In genomic region chr17:43157781-43158501, GRCm38 (mm10) we compare ENCODE assay signal across 9 mouse cellular contexts.
DNase-seq lines count a peak whose midpoint lies in the region; ATAC-seq and TF ChIP-seq lines count a peak whose summit lies in the region.
"Had no signal": no experiment of that assay in that cellular context is flagged by ENCODE, and none has a peak within 500 bp of the region (broad histone marks: within the 10 kb centered on the region; RNA-seq: fewer than 3 reads in every experiment).

No protein-coding gene starts in this region.

- DNase-seq in lung, adult 18-20 months = peak; percentile 30 to 40
- DNase-seq in lung, adult 2 months = no peak
- DNase-seq in left cerebral cortex, adult 11 months (ENCODE audit: low spot score) = peak; percentile 19
- DNase-seq in mesoderm, embryonic 11.5 days (ENCODE audit: low read depth, low spot score) = peak; percentile 55
- no peak for DNase-seq in spleen, postnatal 14 days (ENCODE audit: low spot score in 2 of 2)

- TF ChIP-seq CTCF in lung, adult 2 months (IDR thresholded peaks at IDR 0.05; ENCODE audit: insufficient read depth, low read length) = no peak

- no peak overlapping the region for H3K27ac ChIP-seq in heart, embryonic 13.5 days (replicated peaks)
- H3K27ac ChIP-seq in stomach, embryonic 14.5 days (ENCODE audit: low read length) = no peak overlapping the region

- no peaks in the 10 kb centered on the region for H3K36me3 ChIP-seq in heart, embryonic 13.5 days
- no peaks in the 10 kb centered on the region for H3K36me3 ChIP-seq in stomach, embryonic 14.5 days (ENCODE audit: control insufficient read depth, insufficient read depth, low read length)

- H3K27me3 ChIP-seq in heart, embryonic 13.5 days (replicated peaks) = no peaks in the 10 kb centered on the region
- no peaks in the 10 kb centered on the region for H3K27me3 ChIP-seq in stomach, embryonic 14.5 days (ENCODE audit: control insufficient read depth, insufficient read depth, low read length)
- H3K27me3 ChIP-seq: Patski had no signal

- peak overlapping the region; percentile 40 for H3K4me2 ChIP-seq in heart, embryonic 13.5 days
- H3K4me2 ChIP-seq in stomach, embryonic 14.5 days (replicated peaks; ENCODE audit: low read depth, low read length) = peak overlapping the region; percentile 30

- TF ChIP-seq POLR2A in lung, adult 2 months (IDR thresholded peaks at IDR 0.05; ENCODE audit: borderline replicate concordance, extremely low read depth, low read depth, low read length) = no peak

- 0 out of 2 replicates have a peak, but pooled peaks cover 3% of the 10 kb centered on the region for H3K4me1 ChIP-seq in lung, adult 2 months (ENCODE audit: control insufficient read depth, insufficient read depth, low read length)
- H3K4me1 ChIP-seq in heart, embryonic 13.5 days = peaks cover 12% of the 10 kb centered on the region
- peaks cover 14% of the 10 kb centered on the region for H3K4me1 ChIP-seq in stomach, embryonic 14.5 days (ENCODE audit: control insufficient read depth, insufficient read depth, low read length)

- H3K4me3 ChIP-seq in lung, adult 2 months (replicated peaks; ENCODE audit: extremely low read depth, low read depth, low read length) = no peak overlapping the region
- H3K4me3 ChIP-seq in heart, embryonic 13.5 days = no peak overlapping the region
- H3K4me3 ChIP-seq in stomach, embryonic 14.5 days (ENCODE audit: low read depth, low read length) = no peak overlapping the region

- no peaks in the 10 kb centered on the region for H3K9me3 ChIP-seq in heart, embryonic 13.5 days
- no peaks in the 10 kb centered on the region for H3K9me3 ChIP-seq in stomach, embryonic 14.5 days (ENCODE audit: control insufficient read depth, low read depth, low read length)

- no peak for ATAC-seq in heart, embryonic 13.5 days (ENCODE audit: extremely low read depth, insufficient number of reproducible peaks, low FRiP score, low TSS enrichment)
- peak; percentile 89 for ATAC-seq in stomach, embryonic 14.5 days (ENCODE audit: insufficient number of reproducible peaks, insufficient read depth, low FRiP score, low read depth)
- no peak for ATAC-seq in activated CD4-positive, CD25-positive, alpha-beta regulatory T cell, adult 4 months
- ATAC-seq: Patski had no signal

- no peak overlapping the region; the same call in 1 of the 2 replicates for H3K9ac ChIP-seq in heart, embryonic 13.5 days
- H3K9ac ChIP-seq in stomach, embryonic 14.5 days (replicated peaks; ENCODE audit: low read depth, low read length) = no peak overlapping the region

- 19% methylated on average over 15 of the region's 15 CpGs for WGBS in lung, adult 2 months
- WGBS in heart, embryonic 13.5 days = 47% methylated on average over 15 of the region's 15 CpGs
- 29% methylated on average over 15 of the region's 15 CpGs for WGBS in stomach, embryonic 14.5 days

Comparison
In these comparisons a context has a peak if more than half of its experiments do, and no peak if none do; other contexts are left out.
1. DNase-seq: peak in lung, adult 18-20 months (2 of 2), left cerebral cortex, adult 11 months (single experiment) and mesoderm, embryonic 11.5 days (single experiment); none in lung, adult 2 months (single experiment) and spleen, postnatal 14 days (0 of 2).